Mouse (Mus musculus) midbrain, embryonic 14.5 days (tissue): ENCODE data around the gene Tmem158. TPM values are rescaled to one million over a fixed set of nuclear protein-coding genes. Genes with fewer than 3 reads are reported as not detected.

Experiments
- ATAC-seq: fragments of 200-750 bp; cut with Nextera tagmentation; 2 replicates; pipeline ENCODE4 v1.8.0; 2017; ENCODE audit warnings: moderate number of reproducible peaks, moderate library complexity; ENCODE audit not compliant: low FRiP score, low TSS enrichment
- DNase-seq: peaks from one replicate; pipeline ENCODE4 v3.0.0-alpha.2; 2015
- H3K27ac ChIP-seq: fragments of 300-500 bp; sonication (generic); replicated peaks from 2 replicates; pipeline ENCODE4 v1.5.1; 2014; ENCODE audit warnings: mild to moderate bottlenecking, low read depth, low read length, moderate library complexity
- H3K27me3 ChIP-seq: fragments of 300-500 bp; sonication (generic); 2 replicates; pipeline ENCODE4 v1.6.1; 2014; ENCODE audit warnings: low read length, control low read depth, mixed read lengths; ENCODE audit not compliant: control insufficient read depth, insufficient read depth
- H3K36me3 ChIP-seq: fragments of 300-500 bp; sonication (generic); 2 replicates; pipeline ENCODE4 v1.6.1; 2014; ENCODE audit warnings: low read length, control low read depth; ENCODE audit not compliant: control insufficient read depth, insufficient read depth
- H3K4me1 ChIP-seq: fragments of 300-500 bp; sonication (generic); 2 replicates; pipeline ENCODE4 v1.6.1; 2014; ENCODE audit warnings: mild to moderate bottlenecking, antibody characterized with exemption, low read length, control low read depth; ENCODE audit not compliant: control insufficient read depth, insufficient read depth
- H3K4me2 ChIP-seq: fragments of 300-500 bp; sonication (generic); 2 replicates; pipeline ENCODE4 v1.6.1; 2014; ENCODE audit warnings: mild to moderate bottlenecking, low read length, moderate library complexity
- H3K4me3 ChIP-seq: fragments of 300-500 bp; sonication (generic); replicated peaks from 2 replicates; pipeline ENCODE4 v1.5.1; 2014; ENCODE audit warnings: low read depth, low read length
- H3K9ac ChIP-seq: fragments of 300-500 bp; sonication (generic); replicated peaks from 2 replicates; pipeline ENCODE4 v1.6.1; 2014; ENCODE audit warnings: mild to moderate bottlenecking, low read length, moderate library complexity
- H3K9me3 ChIP-seq: fragments of 300-500 bp; sonication (generic); 2 replicates; pipeline ENCODE4 v1.6.1; 2016; ENCODE audit warnings: low read length, control low read depth, mixed read lengths; ENCODE audit not compliant: control insufficient read depth
- WGBS: fragments of 180-500 bp; shearing (Covaris S2); extraction: QIAGEN DNeasy Blood & Tissue Kit; methylation state at CpG from one replicate; pipeline ENCODE4 v1.1.7; 2014; 5-methylcytosine and 5-hydroxymethylcytosine counted together
- polyA plus RNA-seq: library from polyadenylated mRNA; unstranded; fragments of >200 nt; fragmentation: Nextera tagmentation; extraction: Ambion mirVana; gene quantifications from 2 replicates; pipeline ENCODE4 v1.2.1, GENCODE M21; 2014

The Tmem158 gene
- polyA plus RNA-seq, 1 experiment from 2014 or later, result 26.6 TPM

DNA sequence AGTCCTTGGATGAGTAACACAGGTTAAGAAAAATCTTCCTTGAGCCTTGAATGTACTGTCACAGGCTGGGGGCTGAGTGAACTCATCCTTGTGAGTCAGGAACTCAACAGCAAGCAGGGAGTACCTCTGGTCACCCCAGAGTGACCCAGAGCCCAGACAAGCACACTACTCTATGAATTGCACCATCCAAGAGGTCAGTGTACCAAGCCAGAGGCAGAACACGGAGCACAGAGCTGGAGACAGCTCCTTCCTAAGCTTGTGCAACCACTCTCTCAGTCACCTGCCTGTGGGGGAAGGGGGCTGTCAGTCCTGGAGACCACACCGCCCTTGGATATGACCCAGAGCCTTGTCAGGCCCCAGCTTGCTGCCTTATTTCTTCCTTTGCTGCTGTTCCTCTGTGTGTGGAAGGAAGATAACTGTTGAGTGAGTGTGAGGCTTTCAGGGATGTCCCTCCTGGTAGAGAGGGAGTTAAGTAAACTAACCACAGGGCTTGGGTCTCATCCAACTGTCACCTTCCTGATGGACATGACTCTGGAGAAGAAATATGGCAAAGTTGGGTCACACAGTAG is 35.6 kb downstream of the Tmem158 start:
- no peak for ATAC-seq
- H3K4me2 ChIP-seq, result no peak overlapping the region
- H3K27ac ChIP-seq, result no peak overlapping the region
- no peaks in the 10 kb centered on the region for H3K9me3 ChIP-seq
- no peaks in the 10 kb centered on the region for H3K36me3 ChIP-seq
- 79% methylated on average over 2 of the region's 2 CpGs for WGBS
- no peaks in the 10 kb centered on the region for H3K27me3 ChIP-seq
- no peaks in the 10 kb centered on the region for H3K4me1 ChIP-seq
- DNase-seq, result no peak
- no peak overlapping the region for H3K9ac ChIP-seq
- no peak overlapping the region for H3K4me3 ChIP-seq

DNA sequence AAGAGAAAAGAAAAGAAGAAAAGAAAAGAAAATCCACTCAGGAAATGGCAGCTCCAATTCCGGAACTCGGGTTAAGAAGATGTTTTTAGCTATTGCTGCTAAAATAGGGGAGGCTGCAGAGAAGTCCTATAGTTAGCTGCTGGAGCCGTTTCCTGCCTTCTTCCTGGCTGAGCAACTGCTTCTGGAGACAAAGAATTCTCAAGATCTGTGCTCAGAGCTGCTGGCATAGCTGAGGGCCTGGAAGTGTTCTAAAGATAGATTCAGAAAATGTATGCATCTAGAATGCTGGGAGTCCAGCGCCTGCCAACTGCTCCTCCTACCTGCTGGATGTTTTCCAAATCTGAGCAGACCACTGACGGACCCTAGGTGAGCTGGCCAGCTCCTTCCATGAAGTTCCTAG is 40.7 kb downstream of the Tmem158 start:
- no peak overlapping the region for H3K4me3 ChIP-seq
- peaks cover 16% of the 10 kb centered on the region; the same call in 1 of the 2 replicates for H3K27me3 ChIP-seq
- H3K9ac ChIP-seq, result no peak overlapping the region
- H3K36me3 ChIP-seq, result no peaks in the 10 kb centered on the region
- DNase-seq (peak; percentile 17), ATAC-seq (no peak)
- no peak overlapping the region for H3K27ac ChIP-seq
- 32% methylated on average over 5 of the region's 5 CpGs for WGBS
- no peaks in the 10 kb centered on the region for H3K4me1 ChIP-seq
- no peaks in the 10 kb centered on the region for H3K9me3 ChIP-seq
- H3K4me2 ChIP-seq, result no peak overlapping the region

DNA sequence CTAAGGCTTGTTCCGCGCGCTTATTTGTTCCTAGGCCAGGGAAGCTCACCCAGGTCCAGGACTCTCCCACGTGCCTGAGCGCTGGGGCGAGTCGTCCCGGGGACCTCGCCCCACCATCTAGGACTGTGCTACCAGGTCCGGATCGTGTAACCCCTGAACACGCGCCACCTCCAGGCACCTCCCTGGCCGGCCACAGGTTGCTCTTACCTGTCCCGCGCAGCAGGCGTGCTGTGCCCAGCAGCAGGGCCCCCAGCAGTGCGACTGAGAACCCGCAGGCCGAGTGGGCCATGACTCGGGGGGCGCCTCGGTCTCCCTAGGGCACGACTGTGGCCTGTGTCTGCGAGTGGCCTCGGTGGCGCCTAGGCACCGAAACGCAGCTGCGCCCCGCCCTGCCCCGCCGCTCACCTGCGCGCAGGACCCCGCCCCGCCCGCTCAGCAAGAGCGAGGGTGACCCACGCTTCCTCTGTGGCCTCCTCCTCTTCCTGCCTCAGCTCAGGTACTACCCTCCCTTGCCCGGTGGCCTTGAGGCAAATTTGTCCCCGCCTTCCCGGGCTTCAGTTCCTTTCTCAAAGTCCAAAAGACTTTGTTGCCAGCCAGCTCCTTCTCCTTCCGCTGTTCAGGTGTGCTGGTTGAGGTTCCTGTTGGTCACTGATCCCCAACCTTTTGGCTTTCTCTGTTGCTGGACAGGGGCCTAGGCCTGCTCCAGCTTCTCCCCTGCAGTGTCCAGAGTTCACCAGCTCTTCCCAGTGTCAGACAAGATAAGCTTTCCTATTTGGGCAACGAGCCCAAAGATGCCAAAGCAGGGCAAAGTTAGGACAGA is 44.7 kb downstream of the Tmem158 start, which contains the start of gene Cdcp1:
Cdcp1 (minus strand) TSS at position 418 of the 820 bp plus-strand sequence.
- DNase-seq, result no peak
- no peak for ATAC-seq
- peaks cover 16% of the 10 kb centered on the region; the same call in 1 of the 2 replicates for H3K27me3 ChIP-seq
- no peaks in the 10 kb centered on the region for H3K4me1 ChIP-seq
- no peaks in the 10 kb centered on the region for H3K36me3 ChIP-seq
- no peaks in the 10 kb centered on the region for H3K9me3 ChIP-seq
- WGBS, result 7% methylated on average over 45 of the region's 45 CpGs
- peak within 1 kb of the TSS; percentile 46 for H3K4me2 ChIP-seq
- no peak within 1 kb of the TSS for H3K27ac ChIP-seq
- 0 out of 2 replicates have a peak within 1 kb of the TSS, but pooled peaks have one; percentile 3 for H3K4me3 ChIP-seq
- H3K9ac ChIP-seq, result no peak within 1 kb of the TSS

DNA sequence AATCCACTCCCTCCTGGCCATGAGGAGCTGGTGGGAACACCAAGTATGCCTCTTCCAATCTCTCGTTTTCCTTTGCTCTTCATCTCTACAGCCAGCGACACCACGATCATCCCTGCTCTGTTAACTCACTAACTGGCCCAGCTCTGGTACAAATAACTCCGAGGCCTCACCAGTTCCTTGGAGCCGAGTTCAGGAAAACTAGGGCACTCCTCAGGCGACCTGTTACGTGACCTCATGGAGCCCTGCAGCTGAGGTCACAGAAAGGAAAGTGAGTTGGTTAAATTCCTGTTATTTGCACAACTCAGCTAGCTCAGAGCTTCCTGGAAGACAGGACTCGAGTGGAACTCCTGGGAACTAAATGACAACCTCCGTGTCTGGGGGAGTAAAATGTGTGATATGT is 47.2 kb downstream of the Tmem158 start:
- H3K9ac ChIP-seq, result no peak overlapping the region
- H3K27me3 ChIP-seq, result peaks cover 16% of the 10 kb centered on the region; the same call in 1 of the 2 replicates
- no peaks in the 10 kb centered on the region for H3K4me1 ChIP-seq
- no peak overlapping the region for H3K4me2 ChIP-seq
- WGBS, result 80% methylated on average over 9 of the region's 9 CpGs
- no peaks in the 10 kb centered on the region for H3K9me3 ChIP-seq
- no peak overlapping the region for H3K27ac ChIP-seq
- no peak for DNase-seq
- no peak overlapping the region for H3K4me3 ChIP-seq
- H3K36me3 ChIP-seq, result no peaks in the 10 kb centered on the region
- no peak for ATAC-seq

Other genes with a start within 250 kb of the Tmem158 start
- 27.4 and 35.3 TPM in 2 replicates for gene Tmem42, start 239.4 kb downstream of the Tmem158 start, polyA plus RNA-seq
- 0.39 and 0.91 TPM in 2 replicates for gene Tgm4, start 226.0 kb downstream of the Tmem158 start, polyA plus RNA-seq
- gene Zdhhc3, start 147.6 kb downstream of the Tmem158 start, polyA plus RNA-seq, result 63.3 and 64.8 TPM in 2 replicates
- gene Exosc7, start 147.5 kb downstream of the Tmem158 start, polyA plus RNA-seq, result 80.6 and 81.4 TPM in 2 replicates
- 0.51 and 0.53 TPM in 2 replicates for gene Clec3b, start 109.8 kb downstream of the Tmem158 start, polyA plus RNA-seq
- not detected in 2 replicates for gene Cdcp1, start 44.7 kb downstream of the Tmem158 start, polyA plus RNA-seq
- gene Lars2, start 106.2 kb upstream of the Tmem158 start, polyA plus RNA-seq, result 1,346 and 1,403 TPM in 2 replicates
- 11.8 and 16.4 TPM in 2 replicates for gene Limd1, start 217.9 kb upstream of the Tmem158 start, polyA plus RNA-seq